Mouse (Mus musculus) heart, adult 11 months (tissue): ENCODE results near the gene Evx2.

Experiments
- DNase-seq: peaks from one replicate; pipeline ENCODE4 v3.0.0; 2022

Gene Evx2

DNA sequence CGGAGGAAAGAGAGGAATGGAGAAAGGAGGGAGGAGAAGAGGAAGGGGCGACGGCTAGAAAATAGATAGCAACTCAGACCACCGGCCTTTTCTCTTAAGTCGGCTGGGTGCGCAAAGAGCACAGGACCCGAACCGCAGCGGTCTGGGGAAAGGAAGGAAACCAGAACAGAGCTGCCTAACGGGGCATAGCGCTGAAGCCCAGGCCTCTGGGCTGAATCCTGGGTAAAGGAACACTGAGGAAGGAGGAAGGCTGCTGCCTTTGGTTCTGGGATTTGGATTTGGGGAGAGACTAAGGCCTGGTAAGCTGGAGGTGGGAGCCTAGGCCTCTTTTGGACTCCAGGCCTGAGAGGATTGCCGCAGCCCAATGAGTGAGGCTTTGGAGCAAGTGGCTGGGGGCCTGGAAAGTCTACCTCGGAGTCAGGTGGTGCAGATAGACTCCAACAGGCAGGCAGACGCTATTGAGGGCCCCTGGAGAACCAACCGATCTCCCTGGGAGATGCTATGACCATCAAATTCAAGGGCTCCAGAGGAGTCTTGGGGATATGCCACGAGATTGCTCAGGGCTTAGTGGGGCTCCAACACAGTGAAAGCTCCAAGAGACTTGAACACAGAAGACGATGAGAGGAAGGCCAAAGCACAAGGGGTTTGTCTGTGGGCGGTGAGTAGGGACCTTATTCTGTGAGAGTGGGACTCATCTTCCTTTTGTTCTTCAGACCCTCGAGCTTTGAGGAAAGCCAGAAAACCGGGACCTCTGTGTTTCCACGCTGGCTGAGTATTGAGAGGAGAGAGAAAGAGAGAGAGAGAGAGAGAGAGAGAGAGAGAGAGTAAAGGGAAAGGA, 21.4 kb upstream of the Evx2 start:
- DNase-seq: peak; percentile 53

DNA sequence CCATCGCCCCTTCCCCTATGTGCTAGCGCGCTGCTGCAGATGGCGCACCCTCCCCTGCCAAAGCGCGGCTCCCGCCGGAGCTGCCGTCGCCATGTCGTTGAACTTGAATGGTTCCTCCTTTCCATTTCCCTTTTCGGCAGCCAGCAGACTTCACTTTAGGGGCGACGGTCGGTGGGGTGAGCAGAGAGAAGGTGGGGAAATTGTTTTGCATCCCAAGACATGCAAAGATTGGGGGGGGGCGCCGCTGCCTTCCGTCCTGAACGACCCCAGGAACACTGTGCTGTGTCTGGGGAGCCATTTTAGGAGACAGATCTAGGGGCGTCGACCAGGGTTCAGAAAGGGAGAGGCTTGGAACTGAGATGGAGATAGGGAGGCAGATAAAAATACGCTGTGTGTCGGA, 20.6 kb upstream of the Evx2 start:
- DNase-seq: no peak

DNA sequence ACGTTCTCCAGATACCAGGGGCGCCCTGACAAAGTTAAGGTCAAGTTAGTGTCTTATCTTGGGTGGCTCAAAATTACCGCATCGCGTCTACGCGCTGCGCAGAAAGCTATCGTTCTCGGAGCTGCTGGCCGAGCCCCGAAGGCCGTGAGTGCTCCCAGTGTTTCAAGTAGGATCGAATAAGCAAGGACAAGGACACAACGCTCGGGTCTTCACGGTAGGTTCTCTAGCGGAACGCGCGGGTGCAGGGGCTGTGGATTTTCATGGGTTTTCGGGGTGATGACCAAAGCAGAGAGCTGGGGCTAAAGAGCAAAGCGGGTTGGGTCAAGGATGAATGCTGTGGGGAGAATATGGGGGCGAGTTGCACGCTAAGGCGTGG, 20.2 kb upstream of the Evx2 start:
- DNase-seq: peak; percentile 79

DNA sequence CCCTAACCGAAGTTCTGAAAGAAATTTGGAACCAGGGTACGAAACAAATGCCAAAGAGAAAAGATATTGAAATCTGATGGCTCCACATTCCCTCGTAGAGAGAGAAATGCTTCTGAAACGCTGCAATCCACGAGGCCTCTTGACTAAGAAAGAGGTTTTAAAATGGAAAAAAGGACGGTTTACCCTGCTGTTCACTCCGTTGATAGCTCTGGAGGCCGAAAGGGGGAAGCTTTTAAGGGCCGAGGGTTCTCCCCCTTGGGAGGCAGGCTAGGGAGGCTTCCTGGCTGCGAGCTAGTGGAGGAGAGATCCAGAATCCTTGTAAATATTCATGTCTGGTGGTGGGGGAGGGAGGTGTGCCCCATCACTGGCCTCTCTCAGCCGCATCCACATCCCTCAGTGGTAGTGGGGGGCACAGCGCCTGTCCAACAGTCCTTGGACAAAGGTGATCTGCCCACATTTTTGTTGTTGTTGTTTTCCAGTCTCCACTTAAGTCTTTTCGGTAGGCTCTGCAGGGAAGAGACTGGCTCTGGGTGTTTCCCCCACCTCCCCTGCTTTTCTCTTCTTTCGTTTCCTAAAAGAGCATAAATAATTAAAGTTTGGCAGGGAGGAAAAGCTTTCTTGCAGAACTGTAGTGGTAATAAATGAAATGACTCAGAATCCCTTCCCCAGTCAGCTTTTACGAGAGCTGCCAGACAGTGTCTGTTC, 19.7 kb upstream of the Evx2 start, which contains the start of gene Hoxd11:
TSS of gene Hoxd11 (plus strand) at position 667 of the 705 bp plus-strand sequence.
- peak; percentile 52 for DNase-seq

DNA sequence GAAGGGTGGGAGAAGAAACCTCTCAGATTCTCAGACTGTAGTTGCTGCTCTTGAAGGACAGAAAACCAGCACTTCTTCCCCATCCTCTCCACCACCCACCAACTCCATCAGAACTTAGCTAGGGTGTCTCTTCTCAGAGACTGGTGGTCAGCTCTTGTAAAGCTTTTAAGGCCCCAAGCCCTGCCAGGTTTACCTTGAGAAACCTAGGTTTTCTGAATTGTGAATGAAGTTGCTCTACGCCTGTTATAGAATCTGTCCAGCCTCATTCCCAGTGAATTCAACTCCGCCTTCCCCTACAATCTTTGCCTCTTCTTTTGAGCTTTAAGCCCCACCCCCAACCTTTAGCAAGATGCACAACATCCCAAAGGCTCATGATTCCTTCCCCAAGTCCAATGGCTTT, 17.7 kb upstream of the Evx2 start:
- DNase-seq: peak; percentile 65

DNA sequence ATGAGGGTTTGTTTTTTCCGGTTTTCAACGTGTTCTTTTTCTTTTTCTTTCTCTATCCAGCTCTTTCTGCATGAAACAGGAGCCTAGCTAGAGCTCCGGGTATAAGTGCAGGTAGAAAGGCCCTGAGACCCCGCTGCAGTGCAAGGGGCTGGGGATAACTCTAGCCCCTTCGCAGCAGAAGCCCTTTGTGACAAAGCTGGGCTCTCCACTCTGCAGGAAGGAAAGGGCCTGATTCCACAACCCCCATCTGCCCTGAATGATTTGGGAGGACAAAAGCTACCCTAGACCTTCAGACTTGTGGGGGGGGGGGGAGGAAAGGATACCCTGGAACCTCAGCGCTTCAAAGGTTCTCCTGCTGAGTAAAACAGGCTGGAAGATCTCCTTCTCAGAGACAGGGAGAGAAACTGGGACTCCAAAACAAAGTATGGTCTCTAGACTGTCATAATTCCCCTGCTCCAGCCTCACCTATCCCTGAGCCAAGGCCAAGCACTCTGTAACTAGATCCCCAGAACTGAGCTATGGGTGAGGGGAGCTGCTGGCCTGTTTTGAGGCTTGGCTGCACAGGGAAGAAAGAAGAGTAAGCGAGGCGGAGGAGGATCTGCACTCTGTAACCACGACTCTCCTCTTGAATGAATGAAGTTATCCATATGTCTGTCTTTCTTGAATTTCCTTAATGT, 17.2 kb upstream of the Evx2 start:
- peak; percentile 74 for DNase-seq

DNA sequence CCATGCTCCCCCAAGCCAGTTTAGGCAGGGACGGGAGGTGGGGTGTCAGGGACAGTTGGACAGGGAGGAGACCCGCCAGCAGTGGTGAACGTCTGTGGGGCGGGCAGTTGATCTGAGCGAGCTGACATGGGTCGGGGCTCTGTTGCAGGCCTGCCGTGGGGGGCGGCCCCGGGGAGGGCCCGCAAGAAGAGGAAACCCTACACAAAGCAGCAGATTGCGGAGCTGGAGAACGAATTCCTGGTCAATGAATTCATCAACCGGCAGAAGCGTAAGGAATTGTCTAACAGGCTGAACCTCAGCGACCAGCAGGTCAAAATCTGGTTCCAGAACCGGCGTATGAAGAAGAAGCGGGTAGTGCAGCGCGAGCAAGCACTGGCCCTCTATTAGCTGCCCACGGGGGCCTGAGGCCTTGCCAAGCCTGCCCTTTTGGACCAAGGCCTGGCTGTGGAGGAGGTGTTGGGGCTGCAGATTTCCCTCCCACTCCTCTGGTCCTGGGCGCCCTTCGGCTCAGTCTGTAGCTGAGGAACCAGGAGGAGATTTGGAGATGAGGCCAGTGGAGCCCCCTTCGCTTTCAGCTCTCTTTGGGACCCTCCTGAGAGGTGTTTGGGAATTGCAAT, 16.4 kb upstream of the Evx2 start:
- peak; percentile 78 for DNase-seq

DNA sequence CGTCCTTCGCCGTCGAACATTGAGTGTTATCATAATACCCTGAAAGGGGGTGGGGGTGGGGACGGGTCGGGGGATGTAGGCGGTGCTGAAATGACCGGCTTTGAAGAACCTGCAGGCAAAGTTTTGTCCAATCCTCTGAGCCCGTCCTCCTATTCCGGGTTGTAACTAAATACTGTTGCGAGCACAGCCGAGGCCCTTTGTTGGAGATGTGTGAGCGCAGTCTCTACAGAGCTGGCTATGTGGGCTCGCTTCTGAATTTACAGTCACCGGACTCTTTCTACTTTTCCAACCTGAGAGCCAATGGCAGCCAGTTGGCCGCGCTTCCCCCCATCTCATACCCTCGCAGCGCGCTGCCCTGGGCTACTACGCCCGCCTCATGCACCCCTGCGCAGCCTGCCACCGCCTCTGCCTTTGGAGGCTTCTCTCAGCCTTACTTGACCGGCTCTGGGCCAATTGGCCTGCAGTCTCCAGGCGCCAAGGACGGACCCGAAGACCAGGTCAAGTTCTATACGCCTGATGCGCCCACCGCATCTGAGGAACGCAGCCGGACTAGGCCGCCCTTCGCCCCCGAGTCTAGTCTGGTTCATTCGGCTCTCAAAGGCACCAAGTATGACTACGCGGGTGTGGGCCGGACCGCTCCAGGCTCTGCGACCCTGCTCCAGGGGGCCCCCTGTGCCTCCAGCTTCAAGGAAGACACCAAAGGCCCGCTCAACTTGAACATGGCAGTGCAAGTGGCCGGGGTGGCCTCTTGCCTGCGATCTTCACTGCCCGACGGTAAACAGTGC, 15.7 kb upstream of the Evx2 start, which contains the start of gene Hoxd12:
TSS of gene Hoxd12 (plus strand) at position 133 of the 785 bp plus-strand sequence.
- peak; percentile 83 for DNase-seq

DNA sequence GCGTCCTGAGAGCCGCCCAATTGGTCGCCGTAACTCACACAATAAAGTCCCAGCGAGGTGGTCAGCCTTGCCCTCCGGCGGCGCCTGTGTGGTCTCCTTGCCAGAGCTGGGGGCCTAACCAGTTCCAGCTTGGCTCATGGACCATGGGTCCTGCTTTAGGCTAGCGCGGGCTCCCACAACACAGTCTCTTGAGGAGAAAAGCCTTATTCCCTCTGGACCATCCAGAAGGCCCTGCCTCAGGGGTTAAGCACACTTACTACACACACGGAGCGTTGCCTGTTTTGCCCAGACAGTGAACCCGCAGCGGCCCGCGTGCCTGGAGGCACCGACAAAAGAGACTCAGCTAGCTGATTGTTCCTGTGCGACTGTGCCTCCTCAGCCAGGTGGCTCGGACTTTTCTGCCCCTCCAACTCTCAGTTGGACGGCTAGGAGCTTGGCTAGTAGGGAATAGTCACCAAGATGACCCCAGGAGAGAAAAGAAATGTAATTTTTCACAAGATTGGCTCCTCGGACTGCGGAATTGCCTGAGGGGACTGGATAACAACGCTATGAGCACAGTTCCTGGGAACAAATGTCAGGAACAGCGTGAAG, 14.6 kb upstream of the Evx2 start:
- peak; percentile 80 for DNase-seq

DNA sequence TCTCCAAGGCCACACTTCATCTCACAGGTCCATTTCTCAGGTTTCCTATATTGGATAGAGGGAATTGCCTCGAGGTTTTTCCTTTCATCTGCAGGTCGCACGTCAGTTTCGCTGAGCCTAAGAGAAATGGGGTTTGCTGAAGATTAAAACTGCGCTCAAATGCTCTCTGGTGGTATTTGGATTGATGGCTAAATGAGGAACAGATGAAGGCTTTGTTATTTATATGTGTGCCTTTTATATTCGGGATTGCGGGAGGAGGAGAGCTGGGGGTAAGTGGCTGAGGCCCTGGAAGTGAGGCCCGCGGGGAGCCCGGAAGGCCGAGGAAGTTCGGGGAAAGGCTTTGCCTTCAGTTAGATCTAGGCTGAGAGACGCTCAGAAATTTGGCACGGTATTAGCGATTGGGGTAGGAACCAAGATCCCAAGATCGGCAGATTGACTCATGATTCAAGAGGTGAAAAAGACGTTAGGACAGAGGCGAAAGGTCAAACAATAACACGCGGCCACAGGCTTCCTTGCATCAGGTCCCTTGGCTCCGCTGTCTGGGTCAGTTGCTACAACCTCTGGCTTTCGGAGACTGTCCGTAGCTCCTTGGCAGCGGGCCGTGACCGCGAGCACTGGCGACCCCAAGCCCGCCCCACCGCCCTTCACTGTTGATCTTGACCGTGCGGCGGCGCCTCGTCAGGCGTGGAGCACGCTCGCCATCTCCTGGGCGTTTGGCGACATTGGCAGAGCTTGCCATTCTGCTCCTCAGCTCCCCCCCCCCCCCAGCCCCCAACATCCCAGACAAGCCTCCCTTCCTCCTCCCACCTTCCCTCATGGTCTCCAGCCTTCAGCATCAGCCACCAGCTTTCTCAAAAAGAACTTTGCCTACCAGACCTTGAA, 13.4 kb upstream of the Evx2 start:
- peak; percentile 91 for DNase-seq

DNA sequence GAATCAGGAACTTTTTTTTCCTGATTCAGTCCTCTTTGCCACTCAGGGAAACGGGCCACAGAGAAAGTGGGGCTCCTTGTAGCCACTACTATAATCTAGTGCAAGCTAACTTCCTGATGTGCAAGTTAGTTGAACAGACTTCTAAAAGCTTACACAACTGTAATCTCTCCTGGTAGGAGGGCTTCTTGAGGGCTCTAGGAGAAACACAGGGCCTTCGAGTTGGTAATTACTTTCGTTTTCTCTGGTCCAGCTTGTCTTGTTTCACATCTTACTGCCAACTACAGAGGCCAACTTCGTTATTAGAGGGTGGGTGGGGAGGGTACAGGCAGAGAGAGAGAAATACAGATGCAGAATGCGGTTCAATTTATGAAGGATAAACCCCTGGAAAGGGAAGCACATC, 12.5 kb upstream of the Evx2 start:
- no peak for DNase-seq

DNA sequence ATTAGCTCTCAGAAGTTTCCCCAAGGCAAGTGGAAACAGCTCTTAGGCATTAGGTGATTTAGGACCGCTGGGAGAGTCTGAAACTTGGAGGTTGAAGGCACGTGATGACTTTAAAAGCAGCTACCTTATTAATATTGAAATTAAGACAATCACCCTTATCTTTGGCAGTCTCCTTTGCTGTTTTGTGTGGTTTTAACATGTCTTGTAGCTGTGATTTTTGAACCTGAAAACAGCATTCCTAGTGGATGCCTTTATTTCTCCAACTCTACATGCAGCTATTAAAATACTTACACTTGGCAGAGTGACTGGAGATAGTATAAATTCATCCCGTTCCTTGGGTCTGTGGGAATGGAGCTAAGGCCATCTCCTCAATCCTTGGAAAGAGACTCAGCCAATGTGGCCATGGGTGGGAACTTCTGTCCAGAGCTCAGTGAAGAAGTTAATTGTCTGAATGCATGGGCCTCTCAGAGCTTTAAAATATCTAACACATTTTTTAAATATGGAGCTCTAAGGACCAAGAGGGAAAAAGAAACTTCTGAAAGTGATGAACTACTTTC, 11.4 kb upstream of the Evx2 start:
- DNase-seq: no peak

DNA sequence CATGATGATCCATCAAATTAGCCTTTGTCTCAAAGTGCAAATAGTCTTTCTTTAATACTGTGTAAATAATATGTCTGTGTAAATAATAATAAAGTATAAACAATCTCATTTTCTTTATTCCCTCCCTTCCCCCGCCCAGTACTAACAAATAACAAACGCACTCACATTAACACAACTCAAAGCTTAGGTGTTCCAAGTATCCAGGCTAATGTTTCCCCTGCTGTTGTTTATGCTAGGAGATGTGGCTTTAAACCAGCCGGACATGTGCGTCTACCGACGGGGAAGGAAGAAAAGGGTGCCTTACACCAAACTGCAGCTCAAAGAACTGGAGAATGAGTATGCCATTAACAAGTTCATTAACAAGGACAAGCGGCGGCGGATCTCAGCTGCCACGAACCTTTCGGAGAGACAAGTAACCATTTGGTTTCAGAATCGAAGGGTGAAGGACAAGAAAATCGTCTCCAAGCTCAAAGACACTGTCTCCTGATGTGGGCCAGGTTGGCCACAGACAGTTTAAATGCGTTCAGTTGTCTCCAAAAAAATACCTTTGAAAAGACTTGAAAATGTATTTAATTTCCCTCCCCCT, 10.4 kb upstream of the Evx2 start:
- DNase-seq: peak; percentile 81

DNA sequence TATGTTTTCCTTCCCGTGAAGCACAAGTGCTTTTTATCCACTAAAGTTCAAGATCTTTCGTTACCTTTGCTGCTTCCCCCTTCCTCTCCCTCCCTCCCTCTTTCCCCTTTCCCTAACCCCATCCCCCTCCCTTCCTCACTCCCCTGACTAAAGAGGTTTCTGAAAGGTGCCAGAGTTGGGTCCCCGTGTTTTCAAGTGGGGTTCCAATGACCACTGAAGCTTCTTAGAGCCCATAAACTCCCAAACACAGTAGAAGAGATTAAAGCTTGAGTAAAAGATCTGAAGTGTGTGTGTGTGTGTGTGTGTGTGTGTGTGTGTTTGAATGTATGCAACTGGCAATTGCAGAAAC, 9.8 kb upstream of the Evx2 start:
- DNase-seq: no peak

DNA sequence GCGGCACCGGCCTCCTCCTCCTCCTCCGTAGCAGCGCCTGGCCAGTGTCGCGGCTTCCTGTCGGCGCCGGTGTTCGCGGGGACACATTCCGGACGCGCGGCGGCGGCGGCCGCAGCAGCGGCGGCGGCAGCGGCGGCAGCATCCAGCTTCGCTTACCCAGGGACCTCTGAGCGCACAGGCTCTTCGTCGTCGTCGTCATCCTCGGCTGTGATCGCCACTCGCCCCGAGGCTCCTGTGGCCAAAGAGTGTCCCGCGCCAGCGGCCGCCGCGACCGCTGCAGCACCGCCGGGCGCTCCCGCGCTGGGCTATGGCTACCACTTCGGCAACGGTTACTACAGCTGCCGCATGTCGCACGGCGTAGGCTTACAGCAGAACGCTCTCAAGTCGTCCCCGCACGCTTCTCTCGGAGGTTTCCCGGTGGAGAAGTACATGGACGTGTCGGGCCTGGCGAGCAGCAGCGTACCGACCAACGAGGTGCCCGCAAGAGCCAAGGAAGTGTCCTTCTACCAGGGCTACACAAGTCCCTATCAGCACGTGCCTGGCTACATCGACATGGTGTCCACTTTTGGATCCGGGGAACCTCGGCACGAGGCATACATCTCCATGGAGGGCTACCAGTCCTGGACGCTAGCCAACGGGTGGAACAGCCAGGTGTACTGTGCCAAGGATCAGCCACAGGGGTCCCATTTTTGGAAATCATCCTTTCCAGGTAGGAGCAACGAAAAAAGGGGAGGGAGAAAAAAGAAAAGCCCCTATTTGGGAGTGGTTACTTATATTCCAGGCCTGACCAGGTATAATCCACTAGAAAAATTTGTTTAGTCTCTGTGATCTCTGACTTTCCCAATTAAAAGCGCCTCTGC, 9.2 kb upstream of the Evx2 start:
- DNase-seq: peak; percentile 88

DNA sequence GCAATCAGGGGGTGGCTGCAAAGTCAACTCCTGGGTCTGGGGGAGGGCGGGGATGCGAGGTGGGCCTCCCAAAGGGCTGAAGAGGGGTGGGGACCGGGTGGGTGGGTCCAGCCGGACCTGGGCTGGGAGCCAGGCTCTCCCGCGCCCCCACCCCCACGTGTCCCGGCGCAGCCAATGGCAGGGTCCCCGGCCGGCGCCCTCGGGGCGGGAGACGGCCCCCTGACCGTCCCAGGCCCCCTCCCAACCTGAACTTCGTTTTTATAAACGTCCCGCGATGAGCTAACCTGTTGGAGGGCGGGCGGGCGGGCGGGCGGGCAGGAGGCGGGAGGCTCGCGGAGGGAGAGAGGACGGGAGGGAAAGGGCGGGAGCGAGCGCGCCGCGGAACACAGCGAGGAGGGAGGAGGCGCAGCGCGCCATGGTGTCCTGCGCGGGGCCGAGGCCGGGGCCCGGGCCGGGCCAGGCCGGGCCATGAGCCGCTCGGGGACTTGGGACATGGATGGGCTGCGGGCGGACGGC, 8.5 kb upstream of the Evx2 start, which contains the start of gene Hoxd13:
TSS of gene Hoxd13 (plus strand) at position 469 of the 516 bp plus-strand sequence.
- DNase-seq: peak; percentile 85

DNA sequence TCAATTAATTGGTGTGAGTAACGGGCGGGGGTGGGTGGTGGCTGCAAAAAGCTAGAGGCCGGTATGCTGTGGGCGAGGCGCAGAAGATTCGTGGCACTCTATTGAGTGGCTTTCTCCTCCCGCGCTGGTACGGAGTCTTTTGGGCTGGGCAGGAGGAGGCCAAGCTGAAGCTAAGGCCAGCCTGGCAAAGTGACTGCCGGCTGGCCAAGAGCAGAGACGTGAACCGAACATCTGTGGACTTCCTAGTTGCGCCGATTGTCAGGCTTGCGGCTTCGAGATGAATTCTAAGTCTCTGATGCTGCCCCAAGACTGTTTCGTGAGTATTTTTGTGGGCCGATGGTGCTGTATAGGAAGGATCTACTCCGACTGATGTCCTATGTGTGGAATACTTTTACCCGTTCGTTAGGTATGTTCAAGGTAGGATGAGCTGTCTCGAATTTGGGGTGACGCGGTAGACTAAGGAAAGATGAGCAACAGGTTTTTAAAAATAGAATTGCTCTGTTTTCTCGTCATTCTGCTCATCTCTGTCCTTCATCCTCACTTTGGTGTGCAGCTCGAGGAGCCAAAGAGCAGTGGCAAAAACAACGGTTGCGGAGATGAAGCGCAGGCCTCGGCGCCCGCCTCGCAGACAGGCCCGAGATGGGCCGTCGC, 8.0 kb upstream of the Evx2 start:
- peak; percentile 79 for DNase-seq

DNA sequence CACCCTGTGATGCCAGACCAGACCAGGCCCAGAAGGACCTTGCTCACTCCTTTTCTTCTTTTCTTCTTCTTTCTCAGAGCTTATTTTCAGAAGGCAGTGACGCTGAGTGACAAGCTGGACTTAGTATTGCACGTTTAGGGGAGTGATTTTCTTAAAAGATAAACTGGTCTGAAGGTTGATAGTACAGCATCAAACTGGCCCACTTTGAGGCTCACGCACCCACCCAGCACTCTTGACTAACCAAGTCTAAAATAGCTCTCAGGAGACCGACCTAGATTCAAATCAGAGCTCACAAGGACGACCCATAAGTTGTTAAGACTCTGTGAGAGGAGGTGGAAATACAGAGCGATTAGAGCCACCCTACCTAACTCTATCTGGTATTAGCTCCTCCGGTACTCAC, 7.1 kb upstream of the Evx2 start:
- DNase-seq: no peak
